Mouse (Mus musculus) cerebellum, adult 11-12 months (tissue): ENCODE measurements around the gene Cfap126.
A peak's percentile ranks its signal among the peaks of the same experiment; 100 is the strongest.
"Not testable (repeated sequence)": the region's sequence is repeated elsewhere in the genome, so short reads cannot be mapped to it uniquely, and the experiment has no call there.

Experiments used
- DNase-seq: peaks from one replicate; pipeline ENCODE4 v3.0.0; 2022

Gene Cfap126

DNA sequence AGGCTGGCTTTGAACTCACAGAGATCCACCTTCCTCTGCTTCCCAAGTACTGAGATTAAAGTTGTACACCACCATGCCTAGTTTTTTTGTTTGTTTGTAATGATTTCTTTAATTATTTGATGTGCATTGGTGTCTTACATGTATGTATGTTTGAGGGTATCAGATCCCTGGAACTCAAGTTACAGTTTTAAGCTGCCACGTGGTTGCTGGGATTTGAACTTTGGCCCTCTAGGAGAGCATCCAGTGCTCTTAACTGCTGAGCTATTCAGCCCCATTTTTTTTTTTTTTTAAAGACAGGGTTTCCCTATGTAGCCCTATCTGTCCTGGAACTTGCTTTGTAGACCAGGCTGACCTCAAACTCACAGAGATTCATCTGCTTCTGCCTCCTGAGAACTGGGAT is 17.3 kb downstream of the Cfap126 start:
- DNase-seq, result no peak

DNA sequence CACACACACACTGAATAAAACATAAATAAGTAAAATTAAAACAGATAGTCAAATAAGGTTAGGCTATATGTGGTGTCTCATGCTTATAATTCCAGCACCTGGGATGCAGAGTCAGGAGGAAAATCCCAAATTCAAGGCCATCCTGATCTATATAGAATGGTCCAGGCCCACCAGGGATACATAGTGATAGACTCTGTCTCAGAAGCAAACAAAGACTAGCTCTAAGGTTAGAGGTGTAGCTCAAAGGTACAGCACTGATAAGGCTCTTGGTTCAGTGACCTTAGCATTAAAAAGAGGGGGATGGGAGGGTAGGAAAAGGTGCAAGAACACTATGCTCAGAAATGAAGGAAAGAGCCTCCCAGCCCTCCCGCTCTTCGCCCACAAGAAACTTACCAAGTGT is 21.9 kb downstream of the Cfap126 start:
- DNase-seq, result no peak

DNA sequence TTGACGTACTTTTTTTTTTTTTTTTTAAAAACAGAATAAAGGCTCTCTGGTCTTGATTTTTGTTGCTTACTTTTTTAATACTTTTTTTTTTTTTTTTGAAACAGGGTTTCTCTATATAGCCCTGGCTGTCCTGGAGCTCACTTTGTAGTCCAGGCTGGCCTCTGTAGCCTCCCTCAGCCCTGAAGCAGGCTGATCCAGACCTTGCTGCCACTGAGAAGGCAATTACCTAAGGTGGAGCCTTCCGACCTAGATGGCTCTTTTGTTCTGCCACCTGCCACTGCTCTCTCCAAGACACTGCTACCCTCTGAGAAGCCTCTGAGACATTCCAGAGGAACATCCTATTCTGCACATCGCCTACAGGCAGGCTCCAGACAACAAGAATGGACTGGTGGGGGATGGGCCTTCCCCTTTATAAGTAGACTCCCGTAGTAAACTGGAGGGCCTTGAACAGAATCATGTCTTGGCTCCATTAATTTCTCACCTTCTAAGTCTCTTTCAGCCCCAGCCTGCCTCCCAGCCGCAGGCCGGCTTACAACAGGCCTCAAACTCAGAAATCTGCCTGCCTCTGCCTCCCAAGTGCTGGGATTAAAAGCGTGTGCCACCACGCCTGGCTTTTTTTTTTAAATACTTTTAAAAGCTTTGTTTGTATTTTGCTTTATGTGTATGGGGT is 23.9 kb downstream of the Cfap126 start:
- not testable (repeated sequence) for DNase-seq

DNA sequence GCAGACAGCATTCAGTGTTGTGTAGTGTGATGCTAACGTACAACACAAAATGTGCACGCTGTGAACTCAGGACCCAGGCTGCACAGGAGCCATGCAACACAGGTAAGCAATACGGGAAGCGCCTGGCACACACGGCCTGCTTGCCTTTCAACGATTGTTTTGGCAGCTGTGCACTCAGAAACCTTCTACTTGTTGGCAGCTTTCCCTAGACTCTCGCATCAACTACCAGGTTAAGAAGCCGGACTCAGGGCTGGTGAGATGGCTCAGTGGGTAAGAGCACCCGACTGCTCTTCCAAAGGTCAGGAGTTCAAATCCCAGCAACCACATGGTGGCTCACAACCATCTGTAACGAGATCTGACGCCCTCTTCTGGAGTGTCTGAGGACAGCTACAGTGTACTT is 29.3 kb downstream of the Cfap126 start:
- peak; percentile 29 for DNase-seq

DNA sequence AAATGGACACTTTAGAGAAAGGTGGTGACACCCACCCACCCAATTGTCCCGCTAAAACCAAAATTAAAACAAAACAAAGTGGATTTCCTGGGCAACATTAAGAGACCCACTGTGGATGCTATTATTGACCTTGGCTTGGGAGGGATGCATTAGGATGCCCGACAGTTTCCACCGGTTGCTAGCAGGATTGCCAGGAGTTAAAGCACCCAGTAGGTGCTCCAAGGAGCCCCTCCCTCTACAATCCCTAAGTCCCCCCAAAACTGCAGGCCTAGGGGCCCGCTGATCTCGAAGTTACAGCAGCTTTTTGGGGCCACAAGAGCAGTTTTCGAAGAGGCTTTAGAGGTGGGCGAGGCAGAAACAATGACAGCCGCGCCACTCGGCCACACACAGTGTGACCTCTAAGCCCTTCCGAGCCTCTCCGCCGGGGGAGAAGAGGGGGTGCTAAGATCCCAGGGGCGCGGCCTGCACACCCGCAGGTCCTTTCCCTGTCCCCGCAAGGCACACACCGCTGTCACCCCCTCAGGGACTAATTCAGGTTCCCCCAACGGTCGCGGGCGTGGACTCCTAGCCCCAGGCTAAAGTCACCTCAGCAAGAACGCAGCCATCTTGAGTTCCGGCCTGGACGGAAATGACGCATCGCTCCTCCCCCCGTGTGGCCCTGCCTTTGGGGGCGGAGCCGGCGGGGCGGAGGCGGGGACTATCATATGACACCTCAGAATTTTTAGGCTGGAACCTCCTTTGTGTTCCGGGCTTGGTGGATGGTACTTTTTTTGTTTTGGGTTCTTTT is 36.4 kb downstream of the Cfap126 start, which contains the start of the genes Sdhc and Mpz:
Gene Sdhc (minus strand): TSS at position 630 of the 787 bp plus-strand sequence.
Gene Mpz (plus strand): TSS at position 738 of the 787 bp plus-strand sequence.
- DNase-seq, result peak; percentile 94

DNA sequence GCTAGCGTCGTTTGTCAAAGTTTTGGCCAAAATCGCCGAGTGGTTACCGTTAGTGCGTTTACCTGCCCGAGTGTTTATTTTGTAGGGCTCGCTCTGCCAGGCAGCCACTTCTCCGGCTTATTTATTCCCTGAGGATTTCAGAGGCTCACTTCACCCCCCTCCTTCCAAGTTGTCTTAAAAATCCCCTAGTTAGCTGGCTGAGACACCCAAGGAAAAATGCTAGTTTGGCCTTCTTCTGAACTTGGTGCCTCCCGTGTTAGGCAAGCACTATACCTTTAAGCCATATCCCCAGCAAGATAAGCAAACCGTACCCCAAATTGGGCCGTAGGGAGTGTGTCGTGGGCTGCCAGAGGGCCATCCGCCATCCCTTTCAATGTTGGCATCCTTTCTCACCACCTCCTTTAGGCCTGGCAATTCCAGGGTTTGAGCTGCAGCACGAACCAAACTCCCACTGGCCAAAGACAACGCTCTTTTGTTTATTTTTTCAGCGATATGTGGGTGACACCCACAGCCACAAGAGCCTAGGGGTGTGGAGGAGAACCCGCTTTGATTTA is 37.2 kb downstream of the Cfap126 start:
- peak; percentile 62 for DNase-seq

DNA sequence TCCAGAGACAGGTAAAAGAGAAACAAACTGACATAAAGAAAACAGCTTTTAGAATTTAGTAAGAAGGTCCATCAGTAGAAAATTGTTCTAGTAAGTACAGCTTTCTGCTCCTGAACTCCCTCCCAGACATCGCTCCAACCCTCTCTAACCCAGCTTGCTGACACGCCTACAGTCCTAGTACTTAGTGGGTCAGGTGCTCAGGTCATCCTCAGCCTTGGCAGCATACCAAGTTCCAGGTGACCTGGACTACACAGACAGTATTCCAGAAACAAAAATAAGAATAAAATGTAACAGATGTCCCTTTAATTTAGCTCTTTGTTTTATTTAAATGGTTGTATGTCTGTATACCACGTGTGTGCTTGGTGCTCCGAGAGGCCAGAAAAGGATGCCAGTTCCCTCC is 38.2 kb downstream of the Cfap126 start:
- DNase-seq, result peak; percentile 29

DNA sequence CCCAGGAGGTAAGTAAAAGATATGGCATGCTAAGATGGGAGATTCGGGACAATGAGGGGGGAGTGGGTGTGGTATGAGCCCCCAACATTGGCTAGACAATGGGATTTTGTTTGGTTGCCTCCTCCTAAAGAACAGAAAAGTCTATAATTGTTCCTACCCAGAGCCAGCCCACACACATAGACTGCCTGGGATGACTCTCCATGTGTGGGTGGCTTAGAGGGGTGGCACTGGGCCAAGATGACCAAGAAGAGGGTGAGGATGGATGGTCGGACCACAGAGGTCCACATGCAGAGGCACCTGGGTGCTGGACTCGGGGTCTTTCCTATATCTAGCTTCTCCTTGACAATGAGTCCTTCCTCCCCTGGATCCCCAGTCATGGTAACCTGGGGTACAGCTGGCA is 42.9 kb downstream of the Cfap126 start:
- DNase-seq, result no peak

DNA sequence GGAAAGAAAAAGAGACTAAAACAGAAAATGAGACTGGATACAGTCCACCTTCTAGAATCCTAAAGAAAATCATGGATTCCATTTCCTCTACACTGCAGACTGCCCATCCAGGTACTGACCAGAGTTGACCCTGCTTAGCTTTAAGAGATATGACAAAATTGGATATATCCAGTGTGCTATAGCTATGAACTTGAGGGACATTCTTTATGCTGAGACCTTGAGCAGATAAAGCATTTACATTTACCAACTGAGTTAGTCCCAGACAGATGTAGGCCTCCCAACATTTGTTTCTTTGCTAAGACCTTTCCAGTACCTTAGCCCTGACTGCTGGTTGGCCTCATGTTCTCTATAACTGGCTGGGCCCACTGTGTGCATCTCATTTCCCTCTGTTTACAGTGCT is 44.2 kb downstream of the Cfap126 start:
- DNase-seq, result no peak

DNA sequence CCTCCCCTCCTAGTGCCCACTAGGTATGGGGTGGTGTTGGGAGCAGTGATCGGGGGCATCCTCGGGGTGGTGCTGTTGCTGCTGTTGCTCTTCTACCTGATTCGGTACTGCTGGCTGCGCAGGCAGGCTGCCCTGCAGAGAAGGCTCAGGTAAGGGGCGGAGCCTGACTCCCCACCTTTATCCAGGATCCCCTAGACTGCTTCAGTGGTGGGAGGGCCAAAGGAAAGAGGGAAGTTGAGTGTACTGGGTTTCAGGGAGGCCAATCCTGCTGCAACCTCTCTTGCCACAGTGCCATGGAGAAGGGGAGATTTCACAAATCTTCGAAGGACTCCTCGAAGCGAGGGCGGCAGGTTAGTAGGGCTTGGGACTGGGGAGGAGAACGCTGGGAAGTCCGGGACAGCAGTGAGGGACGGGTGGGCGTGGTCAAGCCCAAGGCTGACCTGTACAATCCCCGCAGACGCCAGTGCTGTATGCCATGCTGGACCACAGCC is 45.8 kb downstream of the Cfap126 start:
- no peak for DNase-seq

DNA sequence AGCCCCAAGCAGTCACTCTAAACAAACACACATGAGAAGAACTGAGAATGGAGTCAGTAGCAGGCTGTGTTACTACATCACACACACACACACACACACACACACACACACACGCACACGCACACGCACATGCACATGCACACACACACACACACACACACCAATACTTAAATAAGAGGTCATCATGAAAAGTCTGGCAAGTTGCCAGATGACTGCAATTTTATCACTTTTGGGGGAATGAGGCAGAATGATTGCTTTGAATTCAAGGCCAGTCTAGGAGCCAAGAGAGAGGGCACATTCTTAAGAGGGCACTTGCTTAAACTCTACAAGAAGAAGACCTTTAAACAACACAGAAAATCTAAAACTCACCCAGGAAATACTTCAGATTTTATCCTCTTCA is 48.8 kb downstream of the Cfap126 start:
- no peak for DNase-seq

DNA sequence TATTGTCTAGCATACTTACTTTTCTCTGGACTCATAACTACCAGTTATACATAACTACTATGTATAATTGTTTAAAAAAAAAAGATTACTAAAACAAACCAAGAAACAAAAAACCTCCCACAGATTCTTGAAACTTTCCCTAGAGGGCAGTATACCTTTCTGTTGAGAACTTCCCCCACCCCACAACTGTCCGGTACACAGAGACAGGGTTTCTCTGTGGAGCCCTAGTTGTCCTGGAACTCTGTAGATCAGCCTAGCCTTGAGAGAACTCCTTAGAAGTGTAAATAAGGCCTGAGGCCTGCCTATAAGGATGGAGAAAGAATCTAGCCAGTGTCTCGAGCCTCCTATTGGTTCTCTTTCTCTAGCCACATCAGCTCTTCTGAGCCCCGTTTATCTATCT is 50.5 kb downstream of the Cfap126 start:
- no peak for DNase-seq

DNA sequence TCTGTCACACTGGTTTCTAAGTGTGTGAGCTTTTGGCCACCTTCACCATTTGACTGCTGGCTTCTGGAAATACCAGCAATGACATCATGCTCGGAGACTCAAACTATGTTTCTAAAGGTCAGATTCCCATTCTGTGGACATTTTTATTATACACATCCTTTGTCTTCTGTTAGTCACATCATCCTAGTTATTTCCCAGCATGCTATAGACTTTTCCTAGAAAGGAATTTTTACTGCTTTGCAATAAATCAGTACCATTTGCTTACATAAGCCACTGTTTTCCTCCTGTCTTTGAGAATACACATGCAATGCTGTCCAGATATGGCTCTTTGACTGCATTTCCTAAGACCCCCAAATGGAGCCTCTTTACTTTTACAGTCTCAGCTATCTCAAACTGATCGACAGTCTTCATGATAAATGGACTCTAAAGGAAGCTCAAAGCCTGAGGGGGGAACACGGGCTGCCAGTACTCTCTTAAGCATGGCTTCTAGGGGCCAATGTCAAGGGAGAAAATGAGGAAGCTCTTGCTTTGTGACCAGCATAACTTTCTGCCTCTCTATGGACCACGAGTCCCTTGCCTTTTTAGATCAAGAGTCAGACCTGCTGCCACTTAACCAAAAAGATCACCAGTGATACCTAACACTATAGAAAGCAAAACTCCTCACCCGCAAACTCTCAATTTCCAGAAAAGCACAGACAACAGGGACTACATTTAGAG is 52.1 kb downstream of the Cfap126 start:
- DNase-seq, result no peak

DNA sequence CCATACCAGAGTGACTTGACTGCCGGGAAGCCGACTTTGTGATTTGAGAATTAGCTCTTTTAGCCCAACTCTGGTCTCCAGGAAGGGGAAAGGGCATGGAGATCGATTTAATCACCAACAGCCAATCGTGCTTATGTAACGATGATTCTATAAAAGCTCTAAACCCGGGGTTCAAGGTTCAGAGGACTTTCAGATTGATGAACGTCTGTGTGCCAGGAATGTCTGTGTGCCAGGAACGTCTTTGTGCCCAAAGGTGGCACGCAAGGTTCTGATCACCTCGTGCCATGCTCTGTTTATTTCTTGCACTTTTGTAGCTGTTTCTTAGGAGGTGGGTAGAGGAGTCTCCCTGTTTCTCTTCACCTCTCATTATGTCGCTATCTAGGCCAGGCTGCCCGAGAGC is 55.2 kb downstream of the Cfap126 start:
- DNase-seq, result no peak

DNA sequence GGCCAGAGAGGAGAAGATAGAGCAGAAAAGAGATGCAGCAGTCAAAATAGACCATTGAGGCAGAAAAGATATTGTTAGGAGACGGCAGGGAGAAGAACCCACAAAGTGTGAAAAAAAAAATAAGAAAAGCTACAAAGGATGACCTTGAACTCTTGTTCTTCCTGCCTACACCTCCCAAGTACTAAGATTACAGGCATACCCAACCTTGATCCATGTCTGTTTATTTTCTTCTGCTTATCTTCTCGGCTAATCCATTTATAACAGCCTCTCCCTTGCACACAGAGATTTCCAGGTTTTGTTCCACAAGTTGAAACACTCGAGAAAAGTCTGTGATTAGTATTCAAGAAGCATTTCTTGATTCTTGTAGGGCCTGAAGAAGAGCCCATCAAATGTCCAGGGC is 56.2 kb downstream of the Cfap126 start:
- DNase-seq, result no peak

DNA sequence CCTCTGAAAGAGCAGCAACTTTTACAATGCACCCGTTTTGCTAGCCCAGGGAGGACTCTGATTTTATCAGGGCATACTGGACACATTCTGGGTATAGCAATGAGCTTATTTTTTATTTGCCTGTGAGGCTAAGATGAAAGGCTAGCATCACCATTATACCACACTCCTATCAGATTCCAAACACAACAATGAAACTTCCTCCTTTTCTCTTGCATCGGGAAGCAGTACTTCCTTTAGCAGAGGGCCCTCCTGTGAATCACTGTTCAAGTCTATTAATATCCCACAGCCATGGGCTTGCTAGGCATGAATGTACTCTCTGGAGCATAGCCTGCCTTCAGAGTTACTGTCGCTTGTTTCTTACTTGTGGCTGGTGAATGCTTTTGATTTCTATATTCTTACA is 57.4 kb downstream of the Cfap126 start:
- DNase-seq, result no peak

DNA sequence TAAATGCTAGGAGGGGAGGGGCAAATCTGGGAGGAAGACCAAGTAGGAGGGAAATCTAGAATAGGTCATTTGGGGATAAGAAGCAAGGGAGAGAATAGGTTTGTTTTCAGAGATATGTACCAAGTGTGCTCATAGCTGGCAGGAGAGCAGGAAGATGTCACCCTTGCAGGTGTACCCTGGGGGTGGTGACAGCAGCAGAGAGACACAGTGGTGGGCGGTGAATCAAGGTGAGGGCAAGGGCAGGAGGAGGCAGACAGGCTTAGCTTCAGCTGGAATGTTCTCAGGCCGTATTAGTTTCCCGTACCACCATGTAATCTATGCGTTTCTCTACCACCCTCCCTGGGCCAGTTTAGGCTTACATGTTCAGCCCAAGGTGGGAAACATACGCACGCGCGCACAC is 59.1 kb downstream of the Cfap126 start:
- DNase-seq, result no peak
